Mouse (Mus musculus) liver, postnatal 0 days (tissue): ENCODE measurements at regions not wholly inside any gene's neighbourhood (a gene's known extent, or its start where the extent isn't known, plus 50 kb on each side); places are given as distances from the start of the nearest gene placed in this dataset.

Source experiments
- ATAC-seq: fragments of 200-750 bp; cut with Nextera tagmentation; 2 replicates; pipeline ENCODE4 v1.8.0; 2017; ENCODE audit warnings: mild to moderate bottlenecking, moderate library complexity
- DNase-seq: peaks from one replicate; pipeline ENCODE4 v3.0.0-alpha.2; 2016
- H3K27ac ChIP-seq: fragments of 300-500 bp; sonication (generic); 2 replicates; pipeline ENCODE4 v1.5.1; 2014; ENCODE audit warnings: antibody characterized with exemption, moderate library complexity, mild to moderate bottlenecking, low read depth
- H3K27me3 ChIP-seq: fragments of 300-500 bp; sonication (generic); 2 replicates; pipeline ENCODE4 v1.6.1; 2014; ENCODE audit warnings: low read length, control low read depth, mixed read lengths; ENCODE audit not compliant: insufficient read depth
- H3K36me3 ChIP-seq: fragments of 300-500 bp; sonication (generic); replicated peaks from 2 replicates; pipeline ENCODE4 v1.6.1; 2014; ENCODE audit warnings: mild to moderate bottlenecking, control low read depth, low read length, moderate library complexity, mixed read lengths; ENCODE audit not compliant: insufficient read depth
- H3K4me1 ChIP-seq: fragments of 300-500 bp; sonication (generic); 2 replicates; pipeline ENCODE4 v1.6.1; 2014; ENCODE audit warnings: antibody characterized with exemption, mild to moderate bottlenecking, control low read depth; ENCODE audit not compliant: insufficient read depth
- H3K4me2 ChIP-seq: fragments of 300-500 bp; sonication (generic); 2 replicates; pipeline ENCODE4 v1.6.1; 2014; ENCODE audit warnings: low read depth, mild to moderate bottlenecking, low read length, moderate library complexity, mixed read lengths
- H3K4me3 ChIP-seq: fragments of 300-500 bp; sonication (generic); 2 replicates; pipeline ENCODE4 v1.5.1; 2014; ENCODE audit warnings: low read depth, low read length
- H3K9ac ChIP-seq: fragments of 300-500 bp; sonication (generic); replicated peaks from 2 replicates; pipeline ENCODE4 v1.6.1; 2014; ENCODE audit warnings: mild to moderate bottlenecking, moderate library complexity
- H3K9me3 ChIP-seq: fragments of 300-500 bp; sonication (generic); 2 replicates; pipeline ENCODE4 v1.6.1; 2016; ENCODE audit warnings: mild to moderate bottlenecking, control low read depth, low read length, mixed read lengths
- CTCF ChIP-seq: sonication (generic); IDR thresholded peaks from 2 replicates; pipeline ENCODE4 v1.5.1; 2016; ENCODE audit warnings: antibody characterized with exemption, low read depth
- EP300 ChIP-seq: IDR thresholded peaks from 2 replicates; pipeline ENCODE4 v1.6.1; 2016; ENCODE audit warnings: antibody characterized with exemption, low read depth, mild to moderate bottlenecking
- WGBS: fragments of 180-500 bp; shearing (Covaris S2); extraction: QIAGEN DNeasy Blood & Tissue Kit; methylation state at CpG from one replicate; pipeline ENCODE4 v1.1.7; 2014; ENCODE audit not compliant: insufficient replicate concordance; 5-methylcytosine and 5-hydroxymethylcytosine counted together

GRCm38 (mm10) chr14:105404662-105405061, 146.3 kb downstream of the Ndfip2 start:
- no peak overlapping the region for H3K9ac ChIP-seq
- no peak for ATAC-seq
- H3K27me3 ChIP-seq, result no peaks in the 10 kb centered on the region
- H3K4me3 ChIP-seq, result no peak overlapping the region
- H3K4me2 ChIP-seq, result no peak overlapping the region
- H3K9me3 ChIP-seq, result no peaks in the 10 kb centered on the region
- no peaks in the 10 kb centered on the region for H3K4me1 ChIP-seq
- no peaks in the 10 kb centered on the region for H3K36me3 ChIP-seq
- H3K27ac ChIP-seq, result no peak overlapping the region
- TF ChIP-seq CTCF (no peak), EP300 (no peak)
- WGBS, result 75% methylated on average over 2 of the region's 2 CpGs
- no peak for DNase-seq

GRCm38 (mm10) chr14:105404241-105404640, 145.9 kb downstream of the Ndfip2 start:
- TF ChIP-seq EP300, result no peak
- no peak for TF ChIP-seq CTCF
- Histone ChIP-seq H3K27ac (no peak overlapping the region), H3K9ac (no peak overlapping the region), H3K9me3 (no peaks in the 10 kb centered on the region), H3K4me1 (no peaks in the 10 kb centered on the region), H3K4me3 (no peak overlapping the region), H3K36me3 (no peaks in the 10 kb centered on the region), H3K27me3 (no peaks in the 10 kb centered on the region), H3K4me2 (no peak overlapping the region)
- WGBS, result 79% methylated on average over 6 of the region's 6 CpGs
- DNase-seq, result no peak
- no peak for ATAC-seq

GRCm38 (mm10) chr14:105403256-105403655, 144.9 kb downstream of the Ndfip2 start:
- Histone ChIP-seq H3K9me3 (no peaks in the 10 kb centered on the region), H3K4me1 (no peaks in the 10 kb centered on the region), H3K27ac (no peak overlapping the region), H3K36me3 (no peaks in the 10 kb centered on the region), H3K9ac (no peak overlapping the region), H3K4me2 (no peak overlapping the region), H3K4me3 (no peak overlapping the region), H3K27me3 (no peaks in the 10 kb centered on the region)
- 83% methylated on average over 9 of the region's 9 CpGs for WGBS
- TF ChIP-seq CTCF (no peak), EP300 (no peak)
- DNase-seq (no peak), ATAC-seq (no peak)

- H3K4me3 ChIP-seq, result no peak overlapping the region
- ATAC-seq, result no peak
- no peak overlapping the region for H3K4me2 ChIP-seq
- H3K27ac ChIP-seq, result no peak overlapping the region
- DNase-seq, result no peak
- H3K4me1 ChIP-seq, result no peaks in the 10 kb centered on the region
- no peaks in the 10 kb centered on the region for H3K9me3 ChIP-seq
- H3K27me3 ChIP-seq, result no peaks in the 10 kb centered on the region
- 86% methylated on average over 10 of the region's 10 CpGs for WGBS
- TF ChIP-seq EP300 (no peak), CTCF (no peak)
- no peaks in the 10 kb centered on the region for H3K36me3 ChIP-seq
- H3K9ac ChIP-seq, result no peak overlapping the region
Observed at GRCm38 (mm10) chr14:105402556-105402955, 144.2 kb downstream of the Ndfip2 start.

- 28% methylated on average over 8 of the region's 8 CpGs for WGBS
- ATAC-seq, result no peak
- H3K9ac ChIP-seq, result no peak overlapping the region
- no peak for TF ChIP-seq EP300
- peak; percentile 79 for TF ChIP-seq CTCF
- H3K4me3 ChIP-seq, result no peak overlapping the region
- no peak overlapping the region for H3K27ac ChIP-seq
- H3K4me1 ChIP-seq, result no peaks in the 10 kb centered on the region
- H3K4me2 ChIP-seq, result 0 out of 2 replicates have a peak overlapping the region, but pooled peaks have one; percentile 22
- no peaks in the 10 kb centered on the region for H3K9me3 ChIP-seq
- DNase-seq, result peak; percentile 65
- 0 out of 2 replicates have a peak, but pooled peaks cover 3% of the 10 kb centered on the region for H3K27me3 ChIP-seq
- H3K36me3 ChIP-seq, result no peaks in the 10 kb centered on the region
Observed at GRCm38 (mm10) chr14:105397467-105397866, 139.1 kb downstream of the Ndfip2 start.

GRCm38 (mm10) chr14:105392079-105392813, 133.9 kb downstream of the Ndfip2 start:
- ATAC-seq (no peak), DNase-seq (no peak)
- H3K4me3 ChIP-seq, result no peak overlapping the region
- no peak overlapping the region for H3K27ac ChIP-seq
- H3K4me1 ChIP-seq, result no peaks in the 10 kb centered on the region
- H3K27me3 ChIP-seq, result 0 out of 2 replicates have a peak, but pooled peaks cover 3% of the 10 kb centered on the region
- H3K36me3 ChIP-seq, result no peaks in the 10 kb centered on the region
- TF ChIP-seq CTCF (no peak), EP300 (no peak)
- peak overlapping the region; percentile 33; the same call in 1 of the 2 replicates for H3K4me2 ChIP-seq
- 70% methylated on average over 21 of the region's 21 CpGs for WGBS
- no peak overlapping the region for H3K9ac ChIP-seq
- no peaks in the 10 kb centered on the region for H3K9me3 ChIP-seq
